Mouse (Mus musculus) midbrain, embryonic 12.5 days (tissue): ENCODE measurements at regions not wholly inside any gene's neighbourhood (a gene's known extent, or its start where the extent isn't known, plus 50 kb on each side); places are given as distances from the start of the nearest gene placed in this dataset.

Source experiments
- ATAC-seq: fragments of 200-750 bp; cut with Nextera tagmentation; 2 replicates; pipeline ENCODE4 v1.8.0; 2017; ENCODE audit warnings: low read depth, moderate TSS enrichment, moderate library complexity; ENCODE audit not compliant: low FRiP score
- H3K27ac ChIP-seq: fragments of 300-500 bp; sonication (generic); replicated peaks from 2 replicates; pipeline ENCODE4 v1.5.1; 2016; ENCODE audit warnings: mild to moderate bottlenecking
- H3K27me3 ChIP-seq: fragments of 300-500 bp; sonication (generic); 2 replicates; pipeline ENCODE4 v1.6.1; 2016; ENCODE audit warnings: mild to moderate bottlenecking
- H3K36me3 ChIP-seq: fragments of 300-500 bp; sonication (generic); 2 replicates; pipeline ENCODE4 v1.6.1; 2016
- H3K4me1 ChIP-seq: fragments of 300-500 bp; sonication (generic); 2 replicates; pipeline ENCODE4 v1.6.1; 2016
- H3K4me2 ChIP-seq: fragments of 300-500 bp; sonication (generic); replicated peaks from 2 replicates; pipeline ENCODE4 v1.6.1; 2016; ENCODE audit warnings: mild to moderate bottlenecking, moderate library complexity
- H3K4me3 ChIP-seq: fragments of 300-500 bp; sonication (generic); 2 replicates; pipeline ENCODE4 v1.5.1; 2016; ENCODE audit warnings: mild to moderate bottlenecking
- H3K9ac ChIP-seq: fragments of 300-500 bp; sonication (generic); replicated peaks from 2 replicates; pipeline ENCODE4 v1.6.1; 2016; ENCODE audit warnings: mild to moderate bottlenecking, moderate library complexity
- H3K9me3 ChIP-seq: fragments of 300-500 bp; sonication (generic); 2 replicates; pipeline ENCODE4 v1.6.1; 2016; ENCODE audit warnings: mild to moderate bottlenecking
- WGBS: fragments of 180-500 bp; shearing (Covaris S2); methylation state at CpG from one replicate; pipeline ENCODE4 v1.1.7; 2016; 5-methylcytosine and 5-hydroxymethylcytosine counted together

DNA sequence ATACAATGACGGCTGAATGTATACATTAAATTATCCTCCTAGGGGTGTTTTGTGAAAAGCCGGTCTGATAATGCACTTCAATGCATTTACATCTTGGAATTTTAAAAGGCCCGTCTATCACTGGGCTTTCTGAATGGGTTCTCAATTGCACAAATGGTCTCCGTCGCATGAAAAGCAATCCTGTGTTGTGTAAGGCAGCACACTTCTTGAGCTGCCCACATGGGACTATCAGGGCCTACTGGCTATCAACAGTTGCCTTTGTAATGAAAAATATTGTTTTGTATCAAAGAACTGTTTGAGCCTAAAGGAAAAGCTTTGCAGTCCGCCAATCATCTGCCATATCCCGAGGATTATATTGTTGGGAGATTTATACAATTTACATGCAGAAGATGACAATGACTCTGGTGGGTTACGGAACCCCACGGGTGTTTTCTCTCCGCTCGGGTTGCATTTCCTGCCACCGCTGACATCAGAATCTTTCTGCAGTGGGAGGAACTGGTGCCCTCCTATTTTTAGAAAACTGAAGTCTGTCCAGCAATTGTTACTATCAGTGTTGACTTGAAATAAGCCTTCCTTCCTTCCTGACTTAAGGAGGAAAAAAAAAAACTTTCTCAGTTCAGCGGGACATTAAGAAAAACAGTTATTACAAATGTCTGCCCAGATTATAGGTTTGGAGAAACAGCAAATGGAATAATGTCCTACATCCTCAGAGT, 118.7 kb downstream of the Tmem26 start:
- Histone ChIP-seq H3K27me3 (no peaks in the 10 kb centered on the region), H3K4me1 (peaks cover 5% of the 10 kb centered on the region; the same call in 1 of the 2 replicates), H3K9ac (no peak overlapping the region), H3K36me3 (no peaks in the 10 kb centered on the region), H3K4me3 (no peak overlapping the region), H3K4me2 (no peak overlapping the region), H3K27ac (no peak overlapping the region), H3K9me3 (no peaks in the 10 kb centered on the region)
- no peak for ATAC-seq
- 57% methylated on average over 13 of the region's 13 CpGs for WGBS

DNA sequence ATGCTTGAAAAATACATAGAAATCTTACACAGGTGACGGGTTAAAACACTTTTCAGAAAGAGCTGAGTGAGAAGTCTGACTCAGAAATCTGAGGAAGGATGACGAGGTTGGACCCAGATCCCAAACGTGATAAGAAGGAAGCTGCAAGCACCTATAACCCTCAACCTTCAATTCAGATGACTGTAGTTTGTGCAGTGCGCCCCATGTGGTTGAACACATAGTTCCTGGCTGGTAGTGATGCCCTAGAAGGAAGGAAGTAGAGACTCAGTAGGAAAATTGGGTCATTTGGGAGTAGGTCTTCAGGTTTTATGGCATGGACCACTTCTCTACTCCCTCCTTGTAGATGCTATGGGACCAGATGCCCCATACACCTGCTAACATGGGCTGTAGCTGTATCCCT, 120.6 kb downstream of the Tmem26 start:
- H3K27ac ChIP-seq, result no peak overlapping the region
- no peak for ATAC-seq
- WGBS, result 86% methylated on average over 4 of the region's 4 CpGs
- no peaks in the 10 kb centered on the region for H3K27me3 ChIP-seq
- no peaks in the 10 kb centered on the region for H3K36me3 ChIP-seq
- no peak overlapping the region for H3K4me3 ChIP-seq
- H3K4me2 ChIP-seq, result no peak overlapping the region
- no peaks in the 10 kb centered on the region for H3K9me3 ChIP-seq
- no peak overlapping the region for H3K9ac ChIP-seq
- peaks cover 5% of the 10 kb centered on the region; the same call in 1 of the 2 replicates for H3K4me1 ChIP-seq

DNA sequence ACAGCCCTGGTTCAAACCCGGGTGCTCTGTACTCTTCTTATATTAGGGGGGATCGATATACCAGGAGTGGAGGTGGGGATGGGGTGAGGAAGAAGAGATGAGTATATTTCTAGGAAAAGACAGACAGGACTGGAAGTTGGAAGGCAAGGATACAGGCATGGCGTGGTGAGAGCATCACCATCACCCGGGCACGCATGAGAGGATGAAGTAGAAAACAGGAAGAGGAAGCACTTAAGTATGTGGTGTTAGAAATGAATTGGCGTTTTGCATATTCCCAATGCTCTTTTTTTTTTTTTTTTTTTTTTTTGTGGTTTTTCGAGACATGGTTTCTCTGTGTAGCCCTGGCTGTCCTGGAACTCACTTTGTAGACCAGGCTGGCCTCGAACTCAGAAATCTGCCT, 121.2 kb downstream of the Tmem26 start:
- H3K27ac ChIP-seq, result no peak overlapping the region
- H3K4me1 ChIP-seq, result peaks cover 5% of the 10 kb centered on the region; the same call in 1 of the 2 replicates
- no peaks in the 10 kb centered on the region for H3K36me3 ChIP-seq
- no peaks in the 10 kb centered on the region for H3K9me3 ChIP-seq
- H3K27me3 ChIP-seq, result no peaks in the 10 kb centered on the region
- H3K4me2 ChIP-seq, result no peak overlapping the region
- H3K9ac ChIP-seq, result no peak overlapping the region
- 96% methylated on average over 8 of the region's 8 CpGs for WGBS
- no peak for ATAC-seq
- no peak overlapping the region for H3K4me3 ChIP-seq

DNA sequence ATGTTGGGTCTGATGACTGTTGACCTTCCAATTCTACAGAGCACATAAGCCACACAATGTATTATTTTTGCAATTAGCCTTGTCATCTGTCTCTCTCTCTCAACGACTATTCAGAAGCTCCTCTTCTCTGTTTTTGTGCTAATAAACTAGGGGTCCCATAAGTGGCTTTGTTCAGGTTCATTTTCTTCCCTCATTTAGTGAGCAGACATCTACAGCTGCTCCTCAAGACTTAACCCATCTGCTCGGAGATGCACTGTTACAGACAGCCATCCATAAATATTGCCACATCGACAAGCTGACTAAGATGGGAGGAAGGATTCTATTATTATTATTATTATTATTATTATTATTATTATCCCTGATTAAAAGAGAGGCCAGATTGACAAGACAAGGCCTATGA, 127.7 kb downstream of the Tmem26 start:
- Histone ChIP-seq H3K4me2 (no peak overlapping the region), H3K4me1 (no peaks in the 10 kb centered on the region), H3K27ac (no peak overlapping the region), H3K9me3 (no peaks in the 10 kb centered on the region), H3K4me3 (no peak overlapping the region), H3K9ac (no peak overlapping the region), H3K36me3 (no peaks in the 10 kb centered on the region), H3K27me3 (no peaks in the 10 kb centered on the region)
- no peak for ATAC-seq
- 83% methylated on average over 3 of the region's 3 CpGs for WGBS

DNA sequence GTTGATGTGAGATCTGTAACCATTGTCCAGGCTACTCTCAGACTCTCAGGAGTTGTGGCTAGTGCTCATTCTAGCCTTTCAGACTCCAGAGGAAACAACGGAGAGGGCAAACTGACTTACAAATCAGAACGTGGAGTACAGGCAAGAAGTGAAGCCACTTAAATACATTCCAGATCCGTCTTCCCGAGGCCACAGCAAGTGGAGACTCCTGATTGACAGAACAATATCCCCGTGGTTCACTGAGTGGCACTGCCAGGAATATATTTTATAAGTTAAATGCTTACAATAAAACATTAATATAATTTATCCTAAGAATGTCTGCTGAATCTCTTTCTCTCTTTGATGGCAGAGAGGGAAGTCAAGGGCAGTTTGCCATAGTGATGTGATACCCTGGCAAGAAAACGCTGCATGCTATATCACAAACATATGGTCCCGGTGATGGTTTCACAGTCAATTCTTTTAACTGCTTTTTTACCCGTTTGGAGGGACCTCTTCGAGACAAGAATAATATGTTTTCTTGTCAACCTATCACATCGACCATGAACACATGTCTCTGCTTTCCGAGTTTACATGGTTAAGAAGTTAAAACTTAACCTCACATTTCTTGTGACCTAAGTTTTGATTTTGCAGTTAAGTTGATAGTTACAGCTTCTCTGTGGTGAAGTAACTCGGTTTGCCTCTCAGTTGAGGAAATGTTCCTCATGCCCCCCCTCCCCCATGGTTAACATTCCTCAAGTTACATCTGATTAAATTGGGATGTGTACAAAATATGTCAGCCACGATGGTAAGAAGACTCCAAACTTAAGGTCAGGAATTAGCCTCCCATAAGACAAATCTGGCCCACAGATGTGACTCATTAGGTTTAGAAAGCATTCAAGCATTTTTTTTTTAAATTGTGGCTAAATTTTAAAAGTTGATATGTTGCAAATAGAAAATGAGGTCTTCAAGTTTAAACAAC, 132.8 kb downstream of the Tmem26 start:
- Histone ChIP-seq H3K4me3 (no peak overlapping the region), H3K9ac (no peak overlapping the region), H3K4me1 (no peaks in the 10 kb centered on the region), H3K27me3 (no peaks in the 10 kb centered on the region), H3K4me2 (no peak overlapping the region), H3K27ac (no peak overlapping the region), H3K9me3 (no peaks in the 10 kb centered on the region), H3K36me3 (no peaks in the 10 kb centered on the region)
- no peak for ATAC-seq
- 70% methylated on average over 13 of the region's 13 CpGs for WGBS

DNA sequence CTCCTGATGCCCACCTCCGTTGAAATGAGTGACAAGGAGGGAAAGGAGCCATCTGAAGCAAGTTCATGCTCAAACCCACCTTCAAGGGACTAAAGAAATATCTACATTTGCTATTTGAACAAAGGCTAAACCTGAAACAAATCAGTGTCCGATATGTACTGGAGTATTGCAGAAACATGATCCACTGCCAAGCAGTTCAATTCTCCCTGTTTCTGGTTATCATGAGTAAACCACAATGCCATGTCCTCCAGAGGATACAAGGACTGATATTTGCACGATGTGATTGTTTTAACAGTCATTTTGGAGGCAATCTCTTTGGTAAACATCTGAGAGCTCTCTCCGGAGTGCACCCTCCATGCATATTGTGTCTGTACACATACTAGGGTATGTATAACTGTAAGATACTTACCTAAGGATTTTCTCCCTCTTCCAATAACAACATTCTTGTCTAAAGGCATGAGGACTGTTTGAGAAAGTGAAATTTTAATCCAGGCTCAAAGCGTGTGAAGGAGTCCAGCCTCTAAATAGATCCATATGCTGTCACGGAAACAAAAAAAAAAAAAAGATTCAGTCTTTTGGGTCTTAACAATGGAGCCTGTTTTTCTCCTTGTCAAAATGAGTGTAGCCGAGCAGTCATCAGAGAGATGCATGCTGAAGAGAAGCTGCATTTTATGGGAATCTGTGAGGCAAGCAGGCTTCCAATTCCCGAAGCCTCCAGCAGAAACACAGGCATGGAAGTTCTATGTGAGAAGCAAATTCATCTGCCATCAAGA, 141.3 kb downstream of the Tmem26 start:
- Histone ChIP-seq H3K4me3 (no peak overlapping the region), H3K36me3 (no peaks in the 10 kb centered on the region), H3K4me2 (no peak overlapping the region), H3K27me3 (0 out of 2 replicates have a peak, but pooled peaks cover 10% of the 10 kb centered on the region), H3K9me3 (no peaks in the 10 kb centered on the region), H3K27ac (peak overlapping the region; percentile 46; the same call in 1 of the 2 replicates), H3K4me1 (peaks cover 15% of the 10 kb centered on the region), H3K9ac (no peak overlapping the region)
- no peak for ATAC-seq
- WGBS, result 38% methylated on average over 8 of the region's 8 CpGs

DNA sequence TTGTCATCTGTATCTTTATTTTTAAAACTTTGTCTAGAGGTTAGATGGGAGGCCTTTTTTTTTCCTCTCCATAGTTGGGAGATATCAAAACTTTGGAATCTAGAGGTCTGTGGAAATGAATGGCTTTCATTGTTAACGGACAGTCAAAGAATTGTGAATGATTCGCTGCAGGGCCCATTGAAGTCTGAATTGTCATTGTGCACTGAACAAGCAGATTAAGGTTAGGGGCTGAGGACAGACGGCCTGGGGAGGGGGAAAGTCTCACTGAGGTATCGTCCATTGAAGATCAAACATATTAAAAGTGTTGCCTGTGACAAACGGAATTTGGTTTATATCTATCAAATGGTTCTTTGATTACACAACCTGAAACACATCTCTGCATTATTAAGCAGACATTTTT, 142.3 kb downstream of the Tmem26 start:
- ATAC-seq, result no peak
- Histone ChIP-seq H3K9me3 (no peaks in the 10 kb centered on the region), H3K4me2 (no peak overlapping the region), H3K9ac (no peak overlapping the region), H3K36me3 (no peaks in the 10 kb centered on the region), H3K4me3 (no peak overlapping the region), H3K27ac (no peak overlapping the region), H3K4me1 (peaks cover 15% of the 10 kb centered on the region), H3K27me3 (0 out of 2 replicates have a peak, but pooled peaks cover 10% of the 10 kb centered on the region)
- 6% methylated on average over 5 of the region's 5 CpGs for WGBS

DNA sequence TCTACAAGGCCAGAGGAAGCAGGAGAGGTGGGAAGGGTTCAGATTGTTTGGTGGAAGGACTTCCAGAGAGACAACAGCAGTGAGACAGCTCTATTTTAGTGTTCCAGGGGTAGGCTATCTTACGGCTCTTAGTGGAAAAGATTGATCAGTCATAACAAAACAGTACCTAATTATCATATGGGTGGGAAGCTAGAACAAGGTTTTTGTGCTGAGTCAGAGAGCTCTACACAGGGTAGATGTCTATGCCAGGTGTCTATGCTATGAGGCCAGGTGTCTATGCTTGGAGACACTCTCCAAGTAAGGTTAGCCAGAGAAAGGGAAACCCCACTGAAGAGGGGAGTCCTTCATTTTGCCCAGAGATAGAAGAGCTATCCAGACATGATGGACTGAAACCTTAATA, 143.9 kb downstream of the Tmem26 start:
- H3K9me3 ChIP-seq, result no peaks in the 10 kb centered on the region
- no peak overlapping the region for H3K27ac ChIP-seq
- no peak for ATAC-seq

DNA sequence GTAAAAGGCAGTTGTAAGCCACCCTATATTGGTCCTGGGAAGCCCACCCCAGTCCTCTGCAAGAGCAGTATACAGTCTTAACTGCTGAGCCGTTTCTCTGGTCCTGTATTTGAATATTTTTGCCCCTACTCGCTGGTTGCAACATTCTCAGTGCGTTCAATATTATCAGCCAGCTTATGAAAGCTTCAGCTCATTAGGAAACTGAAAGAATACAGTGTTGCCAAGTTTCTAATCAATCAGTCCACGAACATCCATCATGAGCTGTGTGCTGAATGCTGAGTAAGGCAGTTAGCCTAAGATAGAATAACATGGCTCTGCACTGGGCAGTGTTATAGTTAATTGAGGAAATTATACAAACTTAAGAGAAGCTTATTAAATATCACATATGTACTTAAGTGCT, 148.7 kb downstream of the Tmem26 start:
- H3K4me1 ChIP-seq, result no peaks in the 10 kb centered on the region
- 90% methylated on average over 4 of the region's 4 CpGs for WGBS
- no peak overlapping the region for H3K4me3 ChIP-seq
- H3K27me3 ChIP-seq, result 0 out of 2 replicates have a peak, but pooled peaks cover 4% of the 10 kb centered on the region
- H3K9me3 ChIP-seq, result no peaks in the 10 kb centered on the region
- H3K27ac ChIP-seq, result no peak overlapping the region
- no peak for ATAC-seq
- H3K9ac ChIP-seq, result no peak overlapping the region
- no peak overlapping the region for H3K4me2 ChIP-seq
- H3K36me3 ChIP-seq, result no peaks in the 10 kb centered on the region

More for the DNA sequence above, 143.9 kb downstream of the Tmem26 start:
- H3K36me3 ChIP-seq, result no peaks in the 10 kb centered on the region
- no peak overlapping the region for H3K4me3 ChIP-seq
- 0 out of 2 replicates have a peak, but pooled peaks cover 10% of the 10 kb centered on the region for H3K27me3 ChIP-seq
- 97% methylated on average over 1 of the region's 1 CpGs for WGBS
- H3K9ac ChIP-seq, result no peak overlapping the region
- H3K4me2 ChIP-seq, result no peak overlapping the region
- H3K4me1 ChIP-seq, result peaks cover 15% of the 10 kb centered on the region

DNA sequence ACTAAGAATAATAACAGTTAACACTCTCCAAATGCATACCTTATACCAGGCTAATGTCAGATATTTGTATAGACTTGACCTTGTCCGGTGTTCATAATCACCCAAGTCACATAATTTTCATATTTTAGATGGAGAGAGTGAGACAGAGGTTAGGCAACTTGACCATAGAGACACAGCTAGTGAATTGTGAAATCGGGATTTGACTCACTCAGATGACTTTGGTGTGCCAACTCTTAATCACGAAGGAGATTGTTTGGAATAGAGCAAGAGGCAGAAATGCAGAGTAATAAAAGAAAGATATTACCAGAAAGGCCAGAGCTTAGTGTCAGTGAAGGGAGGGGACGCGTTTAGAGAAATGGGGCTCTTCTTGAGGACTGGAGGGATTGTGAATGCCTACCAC, 152.2 kb downstream of the Tmem26 start:
- no peaks in the 10 kb centered on the region for H3K4me1 ChIP-seq
- no peak overlapping the region for H3K9ac ChIP-seq
- H3K4me3 ChIP-seq, result no peak overlapping the region
- no peak overlapping the region for H3K4me2 ChIP-seq
- H3K27ac ChIP-seq, result no peak overlapping the region
- H3K27me3 ChIP-seq, result no peaks in the 10 kb centered on the region
- no peaks in the 10 kb centered on the region for H3K36me3 ChIP-seq
- H3K9me3 ChIP-seq, result no peaks in the 10 kb centered on the region
- 90% methylated on average over 5 of the region's 5 CpGs for WGBS
- no peak for ATAC-seq

DNA sequence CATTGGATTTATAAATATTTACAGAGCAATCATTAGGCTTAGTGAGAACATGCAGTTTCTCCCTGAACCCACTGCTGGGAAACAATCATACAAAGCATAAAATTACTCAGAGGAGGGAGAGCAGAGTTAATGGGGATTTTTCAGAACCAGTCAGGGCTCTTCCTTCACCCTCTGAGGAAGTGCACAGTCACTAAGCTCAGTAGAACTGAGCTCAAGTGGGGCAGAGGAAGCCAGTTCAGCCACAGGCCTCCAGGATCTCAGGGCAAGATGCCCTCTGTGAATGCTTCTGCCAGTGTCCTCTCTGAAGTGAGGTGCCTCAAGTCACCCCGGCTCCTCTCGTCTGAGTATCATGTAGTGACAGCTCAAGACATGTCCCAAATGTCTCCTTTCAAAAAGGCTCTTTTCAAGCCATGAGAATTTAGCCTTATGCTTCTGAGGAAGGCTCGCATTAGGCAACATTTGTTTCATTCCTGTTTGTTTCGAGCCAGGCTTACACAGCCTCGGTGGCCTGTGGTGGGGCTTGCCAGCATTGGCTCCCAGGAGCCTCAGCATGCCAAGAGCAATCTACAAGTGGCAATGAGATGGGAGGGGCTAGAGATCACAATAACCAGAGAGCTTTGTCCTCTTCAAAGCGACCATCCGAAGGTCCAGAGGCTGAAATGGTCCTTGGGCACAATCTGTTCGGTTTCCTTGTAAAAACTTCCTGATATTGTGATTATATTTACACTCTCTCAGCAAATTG, 169.8 kb downstream of the Tmem26 start:
- no peak overlapping the region for H3K27ac ChIP-seq
- H3K4me2 ChIP-seq, result no peak overlapping the region
- H3K4me3 ChIP-seq, result no peak overlapping the region
- no peaks in the 10 kb centered on the region for H3K4me1 ChIP-seq
- no peaks in the 10 kb centered on the region for H3K36me3 ChIP-seq
- no peaks in the 10 kb centered on the region for H3K27me3 ChIP-seq
- H3K9ac ChIP-seq, result no peak overlapping the region
- no peaks in the 10 kb centered on the region for H3K9me3 ChIP-seq
- 88% methylated on average over 8 of the region's 8 CpGs for WGBS
- no peak for ATAC-seq
